In the genomic region with DNA sequence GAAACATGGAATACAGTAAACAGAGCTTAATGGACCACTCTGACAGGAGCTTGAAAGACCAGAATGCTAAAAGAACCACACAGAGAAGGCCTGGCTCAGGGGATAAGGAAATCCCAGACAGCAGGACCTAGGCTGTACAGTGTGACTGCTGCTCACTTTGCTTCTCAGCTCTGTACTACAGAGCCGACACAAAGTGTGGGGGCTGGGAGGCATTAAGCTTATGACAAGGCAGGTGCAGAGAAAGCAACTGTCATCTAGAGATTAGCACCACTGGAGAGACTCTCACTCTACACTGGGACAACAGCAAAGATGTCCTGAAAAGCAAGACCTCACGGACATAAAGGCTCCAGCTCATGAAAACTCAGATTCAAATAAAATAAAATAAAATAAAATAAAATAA, we compare ENCODE assay signal across 12 mouse cellular contexts. TPM values are rescaled to one million over a fixed set of nuclear protein-coding genes. Genes with fewer than 3 reads are reported as not detected.
A peak's percentile ranks its signal among the peaks of the same experiment; 100 is the strongest.
DNase-seq lines count a peak whose midpoint lies in the region; ATAC-seq and TF ChIP-seq lines count a peak whose summit lies in the region.
"Had no signal": no experiment of that assay in that cellular context is flagged by ENCODE, and none has a peak within 500 bp of the region (broad histone marks: within the 10 kb centered on the region; RNA-seq: fewer than 3 reads in every experiment).

No protein-coding gene starts in this region.

- no peaks in the 10 kb centered on the region for H3K9me3 ChIP-seq in embryonic facial prominence, embryonic 14.5 days (ENCODE audit: control insufficient read depth, low read length)
- H3K9me3 ChIP-seq in embryonic facial prominence, embryonic 10.5 days: no peaks in the 10 kb centered on the region
- H3K9me3 ChIP-seq in liver, embryonic 13.5 days (replicated peaks): no peaks in the 10 kb centered on the region

- no peak for DNase-seq in embryonic facial prominence, embryonic 14.5 days (ENCODE audit: low spot score)
- no peak for DNase-seq in embryonic facial prominence, embryonic 10.5 days (ENCODE audit: low spot score)
- no peak for DNase-seq in layer of hippocampus, adult 2 months (ENCODE audit: low spot score in 2 of 2)
- DNase-seq in layer of hippocampus, postnatal 10 days (ENCODE audit: low spot score in 2 of 2): no peak
- peak; percentile 53 for DNase-seq in liver, embryonic 13.5 days
- DNase-seq in thymus, postnatal 10 days (ENCODE audit: low spot score in 2 of 2): peak; percentile 62 to 64
- DNase-seq in right cerebral cortex, postnatal 36 days (ENCODE audit: low spot score in 2 of 2): no peak
- DNase-seq in kidney, adult 2 months: no peak
- DNase-seq: adrenal gland, postnatal 14 days had no signal

- H3K4me3 ChIP-seq in embryonic facial prominence, embryonic 14.5 days (ENCODE audit: low read depth, low read length): no peak overlapping the region
- no peak overlapping the region for H3K4me3 ChIP-seq in embryonic facial prominence, embryonic 10.5 days
- H3K4me3 ChIP-seq in layer of hippocampus, adult 2 months: no peak overlapping the region
- H3K4me3 ChIP-seq in liver, embryonic 13.5 days (replicated peaks): no peak overlapping the region
- H3K4me3 ChIP-seq in kidney, adult 2 months (ENCODE audit: insufficient read depth, low read depth, low read length): no peak overlapping the region
- H3K4me3 ChIP-seq: erythroblast, embryonic 14.5 days had no signal

- no peak overlapping the region for H3K9ac ChIP-seq in embryonic facial prominence, embryonic 14.5 days (ENCODE audit: low read depth, low read length)
- H3K9ac ChIP-seq in liver, embryonic 13.5 days: peak overlapping the region; percentile 46; the same call in 1 of the 2 replicates

- H3K27me3 ChIP-seq in embryonic facial prominence, embryonic 14.5 days (replicated peaks; ENCODE audit: control insufficient read depth, insufficient read depth, low read length): no peaks in the 10 kb centered on the region
- no peaks in the 10 kb centered on the region for H3K27me3 ChIP-seq in embryonic facial prominence, embryonic 10.5 days (replicated peaks; ENCODE audit: low read depth, poor library complexity, severe bottlenecking)
- no peaks in the 10 kb centered on the region for H3K27me3 ChIP-seq in liver, embryonic 13.5 days
- H3K27me3 ChIP-seq in kidney, adult 2 months (replicated peaks; ENCODE audit: control insufficient read depth, insufficient read depth, low read length): no peaks in the 10 kb centered on the region

- no peaks in the 10 kb centered on the region for H3K36me3 ChIP-seq in embryonic facial prominence, embryonic 14.5 days (ENCODE audit: control insufficient read depth, insufficient read depth, low read length)
- H3K36me3 ChIP-seq in embryonic facial prominence, embryonic 10.5 days (replicated peaks): peaks cover 21% of the 10 kb centered on the region
- no peaks in the 10 kb centered on the region for H3K36me3 ChIP-seq in liver, embryonic 13.5 days
- H3K36me3 ChIP-seq in kidney, adult 2 months (ENCODE audit: control insufficient read depth, insufficient read depth, low read length): no peaks in the 10 kb centered on the region

- TF ChIP-seq POLR2A in kidney, adult 2 months (IDR thresholded peaks at IDR 0.05; ENCODE audit: low read depth, low read length): no peak

- TF ChIP-seq CTCF in layer of hippocampus, adult 2 months (conservative IDR thresholded peaks at IDR 0.05): no peak
- TF ChIP-seq CTCF in kidney, adult 2 months (conservative IDR thresholded peaks at IDR 0.05; ENCODE audit: insufficient read depth, insufficient read length, low read depth, low read length): no peak

- WGBS in embryonic facial prominence, embryonic 14.5 days: 79% methylated on average over 2 of the region's 2 CpGs
- 87% methylated on average over 2 of the region's 2 CpGs for WGBS in embryonic facial prominence, embryonic 10.5 days
- WGBS in liver, embryonic 13.5 days (ENCODE audit: insufficient replicate concordance): 26% methylated on average over 2 of the region's 2 CpGs
- 70% methylated on average over 2 of the region's 2 CpGs for WGBS in kidney, adult 2 months

- peak; percentile 55; the same call in 1 of the 2 replicates for ATAC-seq in embryonic facial prominence, embryonic 14.5 days (ENCODE audit: low read depth)
- ATAC-seq in liver, embryonic 13.5 days (ENCODE audit: low read depth): peak; percentile 96
- ATAC-seq: intestine, embryonic 16.5 days had no signal

- H3K27ac ChIP-seq in embryonic facial prominence, embryonic 14.5 days (replicated peaks; ENCODE audit: low read depth, low read length): peak overlapping the region; percentile 48; the same call in 1 of the 2 replicates
- no peak overlapping the region for H3K27ac ChIP-seq in embryonic facial prominence, embryonic 10.5 days (replicated peaks)
- peak overlapping the region; percentile 49; the same call in 1 of the 2 replicates for H3K27ac ChIP-seq in layer of hippocampus, adult 2 months
- H3K27ac ChIP-seq in liver, embryonic 13.5 days: peak overlapping the region; percentile 86
- no peak overlapping the region for H3K27ac ChIP-seq in kidney, adult 2 months (ENCODE audit: insufficient read depth, low read depth, low read length)

- H3K4me2 ChIP-seq in embryonic facial prominence, embryonic 14.5 days (ENCODE audit: low read depth, low read length): no peak overlapping the region
- H3K4me2 ChIP-seq in liver, embryonic 13.5 days: peak overlapping the region; percentile 28; the same call in 1 of the 2 replicates
- H3K4me2 ChIP-seq: midbrain, embryonic 11.5 days had no signal

- H3K4me1 ChIP-seq in embryonic facial prominence, embryonic 14.5 days (ENCODE audit: control insufficient read depth, insufficient read depth, low read length): peaks cover 7% of the 10 kb centered on the region; the same call in 1 of the 2 replicates
- peaks cover 7% of the 10 kb centered on the region; the same call in 1 of the 2 replicates for H3K4me1 ChIP-seq in embryonic facial prominence, embryonic 10.5 days
- peaks cover 60% of the 10 kb centered on the region for H3K4me1 ChIP-seq in liver, embryonic 13.5 days (replicated peaks)
- H3K4me1 ChIP-seq in kidney, adult 2 months (ENCODE audit: control insufficient read depth, insufficient read depth, low read length): no peaks in the 10 kb centered on the region; the same call in 1 of the 2 replicates

RNA-seq across cellular contexts. Expression of a gene that starts 14.4 kb away (rescaled TPM):
- polyA plus RNA-seq in embryonic facial prominence, embryonic 14.5 days (2014; fragmentation: Nextera tagmentation; extraction: Ambion mirVana): 38.6 and 39.6 TPM in 2 replicates
- 44.3 and 44.6 TPM in 2 replicates for polyA plus RNA-seq in embryonic facial prominence, embryonic 10.5 days (2016; fragmentation: Nextera tagmentation; extraction: Ambion mirVana)
- total RNA-seq in layer of hippocampus, adult 2 months (2021): 10 to 100 TPM; 38.2 to 43.0 TPM
- 10 to 100 TPM; 35.8 to 41.2 TPM for total RNA-seq in layer of hippocampus, postnatal 10 days (2021)
- 14.1 and 20.0 TPM in 2 replicates for polyA plus RNA-seq in liver, embryonic 13.5 days (2015; fragmentation: Nextera tagmentation; extraction: Ambion mirVana)
- polyA plus RNA-seq in kidney, adult 2 months (2012; rRNA removed): 43.8 and 44.9 TPM in 2 replicates

RNA-seq across cellular contexts. Expression of a gene that starts 43.1 kb away (rescaled TPM):
- polyA plus RNA-seq in embryonic facial prominence, embryonic 14.5 days (2014; fragmentation: Nextera tagmentation; extraction: Ambion mirVana): 8.0 and 9.5 TPM in 2 replicates
- polyA plus RNA-seq in embryonic facial prominence, embryonic 10.5 days (2016; fragmentation: Nextera tagmentation; extraction: Ambion mirVana): 10.7 and 12.0 TPM in 2 replicates
- total RNA-seq in layer of hippocampus, adult 2 months (2021): 1 to 10 TPM; 1.9 to 2.3 TPM
- total RNA-seq in layer of hippocampus, postnatal 10 days (2021): 1 to 10 TPM; 2.9 to 3.1 TPM
- polyA plus RNA-seq in liver, embryonic 13.5 days (2015; fragmentation: Nextera tagmentation; extraction: Ambion mirVana): 5.7 and 6.2 TPM in 2 replicates
- polyA plus RNA-seq in kidney, adult 2 months (2012; rRNA removed): 15.2 and 16.0 TPM in 2 replicates

Comparison
In these comparisons a context has a peak if more than half of its experiments do, and no peak if none do; other contexts are left out.
1. H3K27ac ChIP-seq: peak in embryonic facial prominence, embryonic 14.5 days (single experiment), layer of hippocampus, adult 2 months (single experiment) and liver, embryonic 13.5 days (single experiment); none in embryonic facial prominence, embryonic 10.5 days (single experiment) and kidney, adult 2 months (single experiment).
2. DNase-seq: peak in liver, embryonic 13.5 days (single experiment) and thymus, postnatal 10 days (2 of 2); none in embryonic facial prominence, embryonic 14.5 days (single experiment), embryonic facial prominence, embryonic 10.5 days (single experiment), layer of hippocampus, adult 2 months (0 of 2), layer of hippocampus, postnatal 10 days (0 of 2), right cerebral cortex, postnatal 36 days (0 of 2) and kidney, adult 2 months (single experiment).